Mouse (Mus musculus): ENCODE data around the gene Kcnip4. TPM values are rescaled to one million over a fixed set of nuclear protein-coding genes. Genes with fewer than 3 reads are reported as not detected.

Kcnip4 gene
- total RNA-seq, 2 experiments from 2014 or later: 0.11 TPM; not detected in 1

- no peak for DNase-seq (ENCODE audit: low spot score)
- intact Hi-C loops (cut with DNase I): no loop called here
Observed at GRCm38 (mm10) chr5:48340808-48341433, 1183.8 kb downstream of the Kcnip4 start.
